Mouse (Mus musculus): Measurements from ENCODE around the gene Epn3.

Gene Epn3

GRCm38 (mm10) chr11:94499661-94500152 lies at the start of gene Epn3:
Epn3 (minus strand) TSS chr11:94499974.
- DNase-seq (ENCODE audit: extremely low spot score, low read depth, low spot score), result no peak

GRCm38 (mm10) chr11:94548888-94549690 lies 49.3 kb upstream of the Epn3 start, which contains the start of gene Rsad1:
Rsad1 (minus strand) TSS chr11:94549255.
- peak; percentile 73 for DNase-seq (ENCODE audit: extremely low spot score, low read depth, low spot score)

DNA sequence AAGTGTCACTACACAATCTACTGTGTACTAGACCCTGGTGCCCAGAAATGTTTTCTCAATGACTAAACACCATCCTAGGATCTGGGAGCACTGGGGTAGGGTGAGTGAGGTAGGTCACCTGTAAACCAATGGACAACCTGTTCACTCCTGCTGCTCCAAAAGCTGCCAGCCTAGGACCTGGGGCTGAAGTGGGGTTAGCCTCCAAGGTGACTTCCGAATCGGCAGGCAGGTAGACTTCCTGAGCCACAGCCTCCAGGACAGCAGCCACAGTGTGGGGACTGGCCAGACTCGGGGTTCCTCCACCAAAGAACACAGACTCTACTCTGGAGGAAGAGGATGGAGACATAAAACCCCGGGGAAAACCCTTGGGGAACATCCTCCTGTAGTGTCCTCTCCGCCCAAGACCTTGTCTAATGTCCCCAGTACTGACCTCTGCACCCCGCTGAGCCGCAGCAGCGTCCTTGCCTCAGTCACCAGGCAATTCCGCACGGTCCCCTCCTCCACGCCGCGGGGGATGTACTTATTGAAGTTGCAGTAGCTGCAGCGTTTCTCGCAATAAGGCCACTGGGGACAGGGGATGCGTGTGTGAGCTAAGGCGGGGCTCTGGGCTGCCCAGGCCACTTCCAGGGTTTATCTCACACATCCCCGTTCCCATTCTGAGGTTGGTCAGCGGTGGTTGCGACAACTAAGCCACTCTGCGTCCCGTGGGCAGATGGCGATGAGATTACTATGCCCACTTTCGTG lies 48.4 kb upstream of the Epn3 start:
- DNase-seq (ENCODE audit: extremely low spot score, low read depth, low spot score), result no peak

DNA sequence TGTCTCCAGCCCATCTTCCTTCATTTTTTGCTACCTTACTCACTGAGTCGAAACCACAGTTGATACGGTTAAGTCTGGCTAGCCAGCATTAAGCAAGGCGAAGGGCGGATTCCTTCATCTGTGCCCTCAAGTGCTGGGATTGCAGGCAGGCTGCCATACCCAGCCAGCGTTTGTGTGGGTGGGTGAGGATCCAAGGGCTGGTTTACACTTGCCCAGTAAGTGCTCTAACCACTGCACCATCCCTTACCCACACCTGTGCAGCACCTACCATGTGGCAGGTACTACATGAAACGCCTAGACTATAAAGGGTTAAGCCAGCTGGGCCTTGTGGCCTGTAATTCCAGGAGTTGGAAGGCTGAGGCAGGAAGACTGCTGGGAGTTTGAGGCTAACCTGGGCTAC lies 47.5 kb upstream of the Epn3 start:
- DNase-seq (ENCODE audit: extremely low spot score, low read depth, low spot score), result no peak

- no peak for DNase-seq (ENCODE audit: extremely low spot score, low read depth, low spot score)
Measured at GRCm38 (mm10) chr11:94546381-94546780, 46.6 kb upstream of the Epn3 start.

GRCm38 (mm10) chr11:94544422-94544821 lies 44.6 kb upstream of the Epn3 start:
- no peak for DNase-seq (ENCODE audit: extremely low spot score, low read depth, low spot score)

- no peak for DNase-seq (ENCODE audit: extremely low spot score, low read depth, low spot score)
Measured at GRCm38 (mm10) chr11:94543932-94544331, 44.2 kb upstream of the Epn3 start.

DNA sequence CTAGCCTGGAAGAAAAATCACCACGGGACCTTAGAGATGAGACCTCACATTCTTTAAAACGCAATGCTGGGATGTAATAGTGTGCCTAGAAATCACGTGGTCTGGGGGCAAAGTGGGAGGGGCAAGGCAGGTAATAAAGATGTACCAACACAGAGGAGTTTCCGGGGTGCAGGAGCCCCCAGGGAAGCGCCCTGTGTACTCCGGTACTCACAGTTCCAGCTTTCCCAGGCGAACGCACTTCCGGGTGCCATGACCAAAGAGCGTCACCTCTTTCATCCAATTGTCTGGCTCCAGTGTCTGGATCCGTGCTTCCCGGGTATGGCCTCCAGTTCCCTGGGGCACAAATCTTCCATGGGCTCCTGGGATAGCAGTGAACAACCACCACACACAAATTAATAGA lies 43.6 kb upstream of the Epn3 start:
- DNase-seq (ENCODE audit: extremely low spot score, low read depth, low spot score), result no peak

DNA sequence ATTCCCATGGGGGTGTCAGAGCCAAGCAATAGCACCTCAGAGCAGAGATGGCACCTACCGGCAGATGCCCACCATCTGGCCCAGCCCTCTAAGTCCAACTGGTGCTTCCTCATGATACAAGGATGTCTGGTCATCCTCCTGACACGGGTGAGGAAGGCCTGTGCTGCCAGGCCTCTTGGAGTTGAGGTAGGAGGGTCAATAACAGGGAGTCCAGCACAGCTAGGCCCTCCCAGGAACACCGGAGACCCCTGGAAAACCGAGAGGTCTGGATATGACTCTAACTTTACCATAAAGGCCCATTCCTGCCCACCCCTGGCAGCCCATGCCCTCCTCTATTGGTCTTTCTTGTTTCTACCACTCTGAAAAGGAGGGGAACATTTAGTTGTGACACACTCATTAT lies 42.6 kb upstream of the Epn3 start:
- DNase-seq (ENCODE audit: extremely low spot score, low read depth, low spot score), result no peak

GRCm38 (mm10) chr11:94539761-94540160 lies 40.0 kb upstream of the Epn3 start:
- DNase-seq (ENCODE audit: extremely low spot score, low read depth, low spot score), result no peak

- no peak for DNase-seq (ENCODE audit: extremely low spot score, low read depth, low spot score)
Measured at GRCm38 (mm10) chr11:94538733-94539292, 39.0 kb upstream of the Epn3 start.

DNA sequence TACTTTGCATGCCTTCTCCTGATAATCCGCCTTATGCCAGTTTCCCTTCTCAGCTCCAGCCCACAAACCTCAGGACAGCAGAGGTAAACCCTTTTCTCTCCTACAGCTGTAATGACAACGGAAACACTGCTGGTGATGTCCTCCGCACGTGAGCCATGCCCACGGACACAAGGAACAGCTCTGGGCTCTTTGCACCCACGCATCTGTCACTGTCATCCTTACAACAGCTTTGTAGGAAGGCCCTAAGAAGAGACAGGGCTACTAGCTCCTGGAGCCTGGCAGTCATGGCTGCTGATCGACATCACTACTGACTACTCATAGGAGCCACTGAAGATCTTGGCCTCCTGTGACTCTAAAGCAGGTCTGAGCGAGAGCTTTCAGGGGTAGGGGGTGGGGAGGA lies 33.4 kb upstream of the Epn3 start:
- no peak for DNase-seq (ENCODE audit: extremely low spot score, low read depth, low spot score)

DNA sequence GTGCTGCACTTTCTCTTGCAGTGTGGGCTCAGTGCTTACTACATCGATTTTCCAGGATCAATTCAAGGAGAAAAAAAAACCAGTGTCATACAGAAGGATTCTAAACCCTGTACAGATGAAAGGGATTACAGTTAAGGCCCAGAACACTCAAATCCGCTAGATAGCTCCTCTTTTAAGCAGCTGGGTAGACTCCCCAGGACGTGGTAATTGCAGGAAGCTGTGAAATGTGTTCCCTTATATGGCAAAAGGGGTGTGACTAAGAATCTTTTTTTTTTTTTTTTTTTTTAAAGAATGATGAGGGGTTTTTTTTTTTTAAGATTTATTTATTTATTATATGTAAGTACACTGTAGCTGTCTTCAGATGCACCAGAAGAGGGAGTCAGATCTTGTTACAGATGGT lies 29.1 kb upstream of the Epn3 start:
- DNase-seq (ENCODE audit: extremely low spot score, low read depth, low spot score), result no peak

DNA sequence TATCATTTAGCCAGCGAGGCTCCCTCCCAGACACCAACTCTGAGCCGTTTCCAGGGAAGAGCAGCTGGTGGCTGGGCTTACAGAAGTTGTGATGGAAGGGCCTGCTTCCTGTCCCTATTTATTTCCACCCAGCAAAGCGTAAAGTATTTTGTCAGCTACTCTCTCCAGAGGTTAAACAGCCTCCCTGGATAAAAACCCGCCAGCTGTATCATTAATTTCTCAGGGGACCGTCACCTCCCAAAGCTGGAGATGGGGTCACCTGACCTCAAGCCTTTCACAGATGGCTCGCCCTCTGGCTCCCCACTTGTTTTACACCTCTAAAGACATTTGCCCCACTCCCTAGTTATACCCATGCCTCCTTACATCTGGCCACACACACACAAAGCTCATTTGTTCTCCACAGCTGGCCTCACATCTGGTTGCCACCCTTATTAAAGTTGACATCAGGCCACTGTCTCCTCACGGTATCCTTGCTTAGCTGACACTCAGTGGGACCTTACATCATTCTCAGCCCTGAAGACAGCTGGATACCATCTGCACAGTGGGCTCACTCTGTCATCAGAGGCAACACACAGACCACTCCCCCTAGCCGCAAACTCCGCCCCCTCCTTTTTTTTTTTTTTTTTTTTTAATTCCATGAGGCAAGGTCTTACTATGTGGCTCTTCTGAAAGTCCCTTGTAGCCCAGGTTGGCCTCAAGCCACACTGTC lies 26.6 kb upstream of the Epn3 start:
- DNase-seq (ENCODE audit: extremely low spot score, low read depth, low spot score), result no peak

- no peak for DNase-seq (ENCODE audit: extremely low spot score, low read depth, low spot score)
Measured at GRCm38 (mm10) chr11:94521219-94521843, 21.6 kb upstream of the Epn3 start, which contains the start of gene Mycbpap. Mycbpap (minus strand) TSS chr11:94521742.

GRCm38 (mm10) chr11:94513452-94513851 lies 13.7 kb upstream of the Epn3 start:
- DNase-seq (ENCODE audit: extremely low spot score, low read depth, low spot score), result no peak

GRCm38 (mm10) chr11:94508976-94509375 lies 9.2 kb upstream of the Epn3 start:
- no peak for DNase-seq (ENCODE audit: extremely low spot score, low read depth, low spot score)

DNA sequence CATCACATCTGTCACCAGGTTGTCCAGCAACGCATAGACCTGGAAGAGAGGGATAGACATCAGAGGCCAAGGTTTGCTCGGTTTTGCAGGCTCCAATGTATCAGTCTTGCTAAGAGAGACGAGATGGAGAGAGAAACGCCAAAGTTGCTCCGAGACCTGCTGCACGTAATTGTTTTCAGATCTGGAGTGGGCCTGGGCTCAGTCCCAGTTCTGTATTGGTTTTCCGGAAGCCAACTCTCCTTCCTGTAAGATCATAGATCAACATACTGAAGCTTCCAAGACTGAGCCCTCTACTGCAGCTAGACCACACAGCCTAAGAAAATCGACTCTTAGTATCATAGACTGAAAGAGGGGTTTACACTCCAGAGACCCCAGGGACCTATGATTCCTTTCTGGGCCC lies 1.7 kb upstream of the Epn3 start:
- DNase-seq (ENCODE audit: extremely low spot score, low read depth, low spot score), result no peak

DNA sequence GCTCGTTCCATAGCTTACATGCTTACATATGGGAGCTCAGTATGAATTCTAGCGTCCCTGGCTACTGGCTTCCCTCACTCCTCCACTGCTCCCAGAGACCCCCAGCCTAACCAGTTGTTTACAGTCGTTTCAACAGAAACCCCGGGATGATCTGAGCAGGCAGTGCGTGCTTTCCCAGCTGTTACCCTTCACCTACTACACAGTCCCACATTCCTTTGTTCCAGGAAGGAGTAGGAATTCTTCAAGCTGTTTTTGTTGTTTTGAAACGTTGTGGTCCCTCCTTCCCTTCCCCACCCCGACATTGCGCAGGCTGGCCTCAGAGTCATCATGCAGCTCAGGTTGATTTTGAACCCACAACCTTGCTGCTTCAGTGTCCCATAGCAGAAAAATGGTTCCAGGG lies 588 bp upstream of the Epn3 start:
- DNase-seq (ENCODE audit: extremely low spot score, low read depth, low spot score), result no peak

- no peak for DNase-seq (ENCODE audit: extremely low spot score, low read depth, low spot score)
Measured at GRCm38 (mm10) chr11:94499035-94499434, 739 bp downstream of the Epn3 start.
